Mouse (Mus musculus) embryonic fibroblast, embryonic 13.5 days (primary cell): Measurements from ENCODE around the gene Adra1b.

Experiments used
- CTCF ChIP-seq: IDR thresholded peaks from 2 replicates; pipeline ENCODE4 v1.5.1; 2011; ENCODE audit warnings: mild to moderate bottlenecking, control low read depth, low read length, moderate library complexity, borderline replicate concordance; ENCODE audit not compliant: insufficient read depth
- POLR2A ChIP-seq: IDR thresholded peaks from 2 replicates; pipeline ENCODE4 v1.6.1; 2011; ENCODE audit warnings: low read depth, mild to moderate bottlenecking, control low read depth, low read length, moderate library complexity

GRCm38 (mm10) chr11:43940501-43941202, 39.6 kb upstream of the Adra1b start:
- TF ChIP-seq POLR2A (no peak), CTCF (no peak)
